Mouse (Mus musculus) liver, embryonic 13.5 days (tissue): ENCODE measurements around the gene Hacd1. TPM values are rescaled to one million over a fixed set of nuclear protein-coding genes. Genes with fewer than 3 reads are reported as not detected.
"Not testable (repeated sequence)": the region's sequence is repeated elsewhere in the genome, so short reads cannot be mapped to it uniquely, and the experiment has no call there.

Source experiments
- ATAC-seq: fragments of 200-750 bp; cut with Nextera tagmentation; 2 replicates; pipeline ENCODE4 v1.8.0; 2017; ENCODE audit warnings: low read depth, mild to moderate bottlenecking, moderate number of reproducible peaks, moderate library complexity
- DNase-seq: peaks from one replicate; pipeline ENCODE4 v3.0.0; 2022
- H3K27ac ChIP-seq: fragments of 300-500 bp; sonication (generic); 2 replicates; pipeline ENCODE4 v1.5.1; 2015; ENCODE audit warnings: moderate library complexity, mild to moderate bottlenecking, inconsistent platforms
- H3K27me3 ChIP-seq: fragments of 300-500 bp; sonication (generic); 2 replicates; pipeline ENCODE4 v1.6.1; 2015; ENCODE audit warnings: mild to moderate bottlenecking, inconsistent platforms
- H3K36me3 ChIP-seq: fragments of 300-500 bp; sonication (generic); 2 replicates; pipeline ENCODE4 v1.6.1; 2015; ENCODE audit warnings: mild to moderate bottlenecking, inconsistent platforms
- H3K4me1 ChIP-seq: fragments of 300-500 bp; sonication (generic); replicated peaks from 2 replicates; pipeline ENCODE4 v1.6.1; 2015; ENCODE audit warnings: inconsistent platforms
- H3K4me2 ChIP-seq: fragments of 300-500 bp; sonication (generic); 2 replicates; pipeline ENCODE4 v1.6.1; 2015; ENCODE audit warnings: inconsistent platforms, mild to moderate bottlenecking, moderate library complexity
- H3K4me3 ChIP-seq: fragments of 300-500 bp; sonication (generic); replicated peaks from 2 replicates; pipeline ENCODE4 v1.5.1; 2015; ENCODE audit warnings: mild to moderate bottlenecking, inconsistent platforms
- H3K9ac ChIP-seq: fragments of 300-500 bp; sonication (generic); 2 replicates; pipeline ENCODE4 v1.6.1; 2015; ENCODE audit warnings: mild to moderate bottlenecking, inconsistent platforms
- H3K9me3 ChIP-seq: fragments of 300-500 bp; sonication (generic); replicated peaks from 2 replicates; pipeline ENCODE4 v1.6.1; 2016; ENCODE audit warnings: inconsistent platforms
- WGBS: fragments of 180-500 bp; shearing (Covaris S2); methylation state at CpG from one replicate; pipeline ENCODE4 v1.1.7; 2015; ENCODE audit not compliant: insufficient replicate concordance; 5-methylcytosine and 5-hydroxymethylcytosine counted together
- polyA plus RNA-seq: library from polyadenylated mRNA; unstranded; fragments of >200 nt; fragmentation: Nextera tagmentation; extraction: Ambion mirVana; gene quantifications from 2 replicates; pipeline ENCODE4 v1.2.1, GENCODE M21; 2015

The Hacd1 gene
- 64.6 and 65.4 TPM in 2 replicates for polyA plus RNA-seq

GRCm38 (mm10) chr2:14055566-14056331 lies at the start of gene Hacd1:
Hacd1 (minus strand) TSS chr2:14056135.
- H3K27ac ChIP-seq, result peak within 1 kb of the TSS; percentile 81
- DNase-seq, result peak; percentile 63
- peak within 1 kb of the TSS; percentile 76 for H3K4me3 ChIP-seq
- no peaks in the 10 kb centered on the region for H3K9me3 ChIP-seq
- peak; percentile 81 for ATAC-seq
- H3K36me3 ChIP-seq, result no peaks in the 10 kb centered on the region
- peaks cover 22% of the 10 kb centered on the region for H3K4me1 ChIP-seq
- no peaks in the 10 kb centered on the region for H3K27me3 ChIP-seq
- under 1% methylated on average over 98 of the region's 101 CpGs for WGBS
- peak within 1 kb of the TSS; percentile 83 for H3K9ac ChIP-seq
- peak within 1 kb of the TSS; percentile 91 for H3K4me2 ChIP-seq

DNA sequence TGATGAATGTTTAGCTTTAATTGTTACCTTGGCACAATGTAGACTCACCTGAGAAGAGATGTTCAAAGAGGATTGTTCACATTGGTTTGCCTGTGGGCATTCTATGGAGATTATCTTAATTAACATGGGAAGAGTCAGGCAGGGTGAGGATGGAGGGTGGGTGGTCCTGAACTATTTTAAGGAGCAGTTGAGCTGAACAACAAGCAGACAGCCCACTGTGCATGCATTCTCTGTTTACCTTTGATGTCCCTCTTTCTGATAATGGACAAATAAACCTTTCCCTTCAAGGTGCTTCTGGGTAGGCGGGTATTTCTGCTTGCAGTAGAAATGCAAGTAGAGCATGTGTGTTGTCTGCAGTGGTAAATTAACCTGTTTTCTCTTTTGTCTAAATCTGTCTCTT lies 48.0 kb upstream of the Hacd1 start:
- no peak overlapping the region for H3K4me3 ChIP-seq
- H3K9ac ChIP-seq, result no peak overlapping the region
- H3K27ac ChIP-seq, result no peak overlapping the region
- 81% methylated on average over 1 of the region's 1 CpGs for WGBS
- H3K9me3 ChIP-seq, result no peaks in the 10 kb centered on the region
- H3K4me1 ChIP-seq, result no peaks in the 10 kb centered on the region
- no peaks in the 10 kb centered on the region for H3K27me3 ChIP-seq
- no peak overlapping the region for H3K4me2 ChIP-seq
- ATAC-seq (no peak), DNase-seq (no peak)
- peaks cover 13% of the 10 kb centered on the region for H3K36me3 ChIP-seq

- no peak overlapping the region for H3K4me3 ChIP-seq
- H3K9ac ChIP-seq, result no peak overlapping the region
- no peaks in the 10 kb centered on the region for H3K9me3 ChIP-seq
- no peaks in the 10 kb centered on the region for H3K27me3 ChIP-seq
- WGBS, result 76% methylated on average over 2 of the region's 2 CpGs
- H3K36me3 ChIP-seq, result peaks cover 10% of the 10 kb centered on the region
- DNase-seq (no peak), ATAC-seq (no peak)
- no peak overlapping the region for H3K4me2 ChIP-seq
- H3K4me1 ChIP-seq, result no peaks in the 10 kb centered on the region
- no peak overlapping the region for H3K27ac ChIP-seq
These were observed 46.7 kb upstream of the Hacd1 start for GRCm38 (mm10) chr2:14102603-14103002.

DNA sequence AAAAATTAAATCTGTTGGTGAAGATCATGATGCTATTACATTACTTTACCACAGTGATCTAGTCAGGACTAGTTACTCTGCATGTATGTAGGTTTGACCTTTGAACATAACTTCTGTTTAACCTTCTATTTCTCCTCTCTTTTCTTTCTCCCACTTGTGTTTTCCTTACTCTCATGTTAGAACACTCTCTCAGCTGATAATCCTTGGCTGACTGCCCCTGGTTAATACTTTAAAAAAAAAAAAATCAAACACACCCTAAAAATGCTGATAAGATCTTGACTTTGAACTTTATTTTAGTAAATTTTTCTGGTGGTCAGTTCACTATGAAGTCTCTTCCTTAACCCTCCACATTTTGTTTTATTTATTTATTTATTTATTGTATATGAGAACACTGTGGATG lies 44.6 kb upstream of the Hacd1 start:
- H3K9me3 ChIP-seq, result no peaks in the 10 kb centered on the region
- H3K27ac ChIP-seq, result no peak overlapping the region
- no peaks in the 10 kb centered on the region for H3K27me3 ChIP-seq
- no peaks in the 10 kb centered on the region for H3K4me1 ChIP-seq
- peaks cover 14% of the 10 kb centered on the region for H3K36me3 ChIP-seq
- ATAC-seq, result no peak
- H3K4me2 ChIP-seq, result no peak overlapping the region
- H3K4me3 ChIP-seq, result no peak overlapping the region
- no peak for DNase-seq
- H3K9ac ChIP-seq, result no peak overlapping the region

DNA sequence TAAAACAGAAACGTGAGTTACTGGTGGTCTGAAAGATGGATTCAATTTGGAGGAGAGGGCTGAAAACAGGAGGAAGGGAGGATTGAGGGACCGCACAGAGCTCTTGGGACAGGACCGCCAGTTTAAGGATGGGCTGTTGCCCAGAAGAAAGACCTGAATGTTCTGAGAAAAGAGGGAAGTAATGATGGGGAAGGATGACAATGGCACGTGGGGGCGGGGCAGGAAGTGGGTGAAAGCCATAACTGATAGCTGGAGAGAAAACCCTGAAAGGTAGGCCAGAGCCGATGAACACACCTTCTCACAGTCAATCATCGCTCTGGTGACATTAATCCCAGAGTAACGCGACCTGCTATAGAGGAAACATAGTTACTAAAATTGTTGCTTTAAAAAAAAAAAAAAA lies 22.6 kb upstream of the Hacd1 start:
- not testable (repeated sequence) for H3K36me3 ChIP-seq, H3K4me3 ChIP-seq, ATAC-seq, H3K4me2 ChIP-seq, H3K9me3 ChIP-seq, DNase-seq, H3K9ac ChIP-seq, H3K27ac ChIP-seq, H3K27me3 ChIP-seq
- peaks cover 19% of the 10 kb centered on the region for H3K4me1 ChIP-seq
- WGBS, result 50% methylated on average over 9 of the region's 9 CpGs

DNA sequence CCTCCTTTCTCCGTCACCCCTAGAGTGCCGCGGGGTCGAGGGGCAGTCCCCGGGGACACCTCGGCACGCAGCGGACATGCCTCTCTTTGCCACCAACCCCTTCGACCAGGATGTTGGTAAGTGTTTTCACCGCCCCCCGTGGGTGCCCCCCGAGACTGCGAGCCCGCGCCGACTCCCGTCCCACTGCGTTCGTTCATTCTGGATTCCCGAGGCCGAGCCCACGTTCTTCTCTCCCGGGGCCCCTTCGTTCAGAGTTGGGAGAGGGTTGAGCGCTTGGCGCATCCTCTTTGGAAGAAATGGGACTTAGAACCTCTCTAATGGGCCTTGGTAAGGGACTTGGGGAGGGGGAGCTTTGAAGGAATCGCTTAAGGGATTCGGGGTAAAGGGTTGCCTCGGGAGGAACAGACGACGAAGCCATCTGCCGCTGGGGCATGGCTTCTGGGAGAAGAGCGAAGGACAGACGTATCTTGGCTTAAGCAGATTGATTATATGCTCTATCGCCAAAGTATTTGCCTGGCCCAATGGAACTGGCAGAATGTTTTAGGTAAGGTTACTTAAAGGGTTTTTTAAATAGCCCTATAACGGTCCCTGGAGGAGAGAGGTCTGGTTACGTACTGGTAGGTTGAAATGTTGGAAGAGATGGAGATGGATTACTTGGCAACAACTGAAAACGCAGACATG lies 18.4 kb upstream of the Hacd1 start:
- Histone ChIP-seq H3K9me3 (no peaks in the 10 kb centered on the region), H3K27ac (peak overlapping the region; percentile 99), H3K27me3 (no peaks in the 10 kb centered on the region), H3K4me1 (peaks cover 38% of the 10 kb centered on the region), H3K4me3 (peak overlapping the region; percentile 95), H3K9ac (peak overlapping the region; percentile 96), H3K36me3 (no peaks in the 10 kb centered on the region), H3K4me2 (peak overlapping the region; percentile 78)
- ATAC-seq, result no peak
- DNase-seq, result no peak
- under 1% methylated on average over 35 of the region's 38 CpGs for WGBS

DNA sequence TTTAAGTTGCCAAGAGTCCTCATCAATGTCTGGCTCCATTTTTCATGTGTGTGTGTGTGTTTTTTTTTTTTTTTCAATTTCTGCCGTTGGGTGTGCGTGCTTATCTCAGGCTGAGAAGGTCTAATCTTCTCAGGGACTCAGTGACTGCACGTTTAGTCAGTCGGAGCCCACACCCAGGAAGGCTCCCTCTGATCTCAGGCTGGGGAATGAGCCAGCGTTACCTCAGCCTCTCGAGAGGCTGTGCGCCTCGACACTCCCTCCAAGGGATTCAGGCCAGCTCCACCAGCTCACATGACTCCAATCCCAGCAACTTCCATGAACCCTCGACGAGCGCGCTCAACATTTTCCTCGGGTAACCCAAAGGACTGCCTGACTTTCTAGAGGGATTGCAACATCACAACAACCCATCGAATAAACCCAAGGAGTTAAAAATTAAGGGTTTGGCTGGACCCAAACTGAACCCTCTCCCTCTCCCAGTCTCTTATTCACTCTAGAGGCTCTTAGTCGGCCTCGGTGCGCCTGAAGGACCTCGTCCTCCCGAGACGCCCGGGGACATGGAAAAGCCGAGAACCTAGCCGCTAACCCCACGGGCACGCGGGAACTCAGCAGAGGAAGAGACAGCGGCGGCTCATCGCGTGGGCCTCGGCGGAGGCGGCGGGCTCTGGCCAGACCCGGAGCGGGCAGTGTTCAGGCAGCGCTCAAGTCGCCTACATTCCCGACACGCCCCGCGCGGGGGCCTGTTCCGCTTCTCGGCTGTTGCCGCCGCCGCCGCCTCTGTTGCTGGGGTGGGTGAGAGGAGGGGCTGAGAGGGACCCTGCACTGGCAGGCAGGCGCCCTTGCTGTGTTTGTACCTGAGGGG lies 17.7 kb upstream of the Hacd1 start, which contains the start of gene Stam:
Gene Stam, plus strand, starts transcription at position 737 of the 859 bp plus-strand sequence.
- DNase-seq (peak; percentile 82), ATAC-seq (peak; percentile 98)
- Histone ChIP-seq H3K4me1 (peaks cover 46% of the 10 kb centered on the region), H3K4me3 (peak within 1 kb of the TSS; percentile 95), H3K9ac (peak within 1 kb of the TSS; percentile 96), H3K4me2 (peak within 1 kb of the TSS; percentile 78), H3K9me3 (no peaks in the 10 kb centered on the region), H3K27me3 (no peaks in the 10 kb centered on the region), H3K27ac (peak within 1 kb of the TSS; percentile 99), H3K36me3 (no peaks in the 10 kb centered on the region)
- under 1% methylated on average over 50 of the region's 50 CpGs for WGBS

- Histone ChIP-seq H3K4me3 (peak overlapping the region; percentile 95), H3K36me3 (no peaks in the 10 kb centered on the region), H3K27me3 (no peaks in the 10 kb centered on the region), H3K9ac (peak overlapping the region; percentile 96), H3K4me2 (peak overlapping the region; percentile 78), H3K4me1 (peaks cover 46% of the 10 kb centered on the region), H3K9me3 (no peaks in the 10 kb centered on the region), H3K27ac (peak overlapping the region; percentile 99)
- 8% methylated on average over 8 of the region's 8 CpGs for WGBS
- DNase-seq, result no peak
- ATAC-seq, result no peak
These were observed 17.1 kb upstream of the Hacd1 start for GRCm38 (mm10) chr2:14073008-14073361.

GRCm38 (mm10) chr2:14070466-14070865 lies 14.5 kb upstream of the Hacd1 start:
- Histone ChIP-seq H3K9ac (no peak overlapping the region), H3K4me2 (no peak overlapping the region), H3K9me3 (no peaks in the 10 kb centered on the region), H3K27me3 (no peaks in the 10 kb centered on the region), H3K4me1 (peaks cover 36% of the 10 kb centered on the region), H3K27ac (no peak overlapping the region), H3K4me3 (no peak overlapping the region), H3K36me3 (no peaks in the 10 kb centered on the region)
- no peak for DNase-seq
- no peak for ATAC-seq
- WGBS, result 73% methylated on average over 8 of the region's 8 CpGs

- H3K9ac ChIP-seq, result no peak overlapping the region
- no peak overlapping the region for H3K4me3 ChIP-seq
- H3K36me3 ChIP-seq, result no peaks in the 10 kb centered on the region
- no peaks in the 10 kb centered on the region for H3K27me3 ChIP-seq
- H3K4me2 ChIP-seq, result no peak overlapping the region
- peaks cover 28% of the 10 kb centered on the region for H3K4me1 ChIP-seq
- WGBS, result 27% methylated on average over 2 of the region's 2 CpGs
- H3K27ac ChIP-seq, result no peak overlapping the region
- no peaks in the 10 kb centered on the region for H3K9me3 ChIP-seq
- DNase-seq, result no peak
- no peak for ATAC-seq
These were observed 13.1 kb upstream of the Hacd1 start for GRCm38 (mm10) chr2:14069027-14069426.
